Mouse (Mus musculus) liver, embryonic 15.5 days (tissue): ENCODE measurements around the gene Plcd1. TPM values are rescaled to one million over a fixed set of nuclear protein-coding genes. Genes with fewer than 3 reads are reported as not detected.

Source experiments
- ATAC-seq: fragments of 200-750 bp; cut with Nextera tagmentation; 2 replicates; pipeline ENCODE4 v1.8.0; 2017; ENCODE audit warnings: moderate number of reproducible peaks, mild to moderate bottlenecking, moderate library complexity; ENCODE audit not compliant: insufficient read depth
- H3K27ac ChIP-seq: fragments of 300-500 bp; sonication (generic); replicated peaks from 2 replicates; pipeline ENCODE4 v1.5.1; 2015; ENCODE audit warnings: mild to moderate bottlenecking, inconsistent platforms
- H3K27me3 ChIP-seq: fragments of 300-500 bp; sonication (generic); 2 replicates; pipeline ENCODE4 v1.6.1; 2015; ENCODE audit warnings: mild to moderate bottlenecking, inconsistent platforms
- H3K36me3 ChIP-seq: fragments of 300-500 bp; sonication (generic); replicated peaks from 2 replicates; pipeline ENCODE4 v1.6.1; 2015; ENCODE audit warnings: moderate library complexity, mild to moderate bottlenecking, inconsistent platforms
- H3K4me1 ChIP-seq: fragments of 300-500 bp; sonication (generic); replicated peaks from 2 replicates; pipeline ENCODE4 v1.6.1; 2015; ENCODE audit warnings: inconsistent platforms
- H3K4me2 ChIP-seq: fragments of 300-500 bp; sonication (generic); 2 replicates; pipeline ENCODE4 v1.6.1; 2015; ENCODE audit warnings: moderate library complexity, mild to moderate bottlenecking, inconsistent platforms
- H3K4me3 ChIP-seq: fragments of 300-500 bp; sonication (generic); replicated peaks from 2 replicates; pipeline ENCODE4 v1.5.1; 2015; ENCODE audit warnings: mild to moderate bottlenecking, inconsistent platforms
- H3K9ac ChIP-seq: fragments of 300-500 bp; sonication (generic); 2 replicates; pipeline ENCODE4 v1.6.1; 2015; ENCODE audit warnings: moderate library complexity, mild to moderate bottlenecking, inconsistent platforms
- H3K9me3 ChIP-seq: fragments of 300-500 bp; sonication (generic); replicated peaks from 2 replicates; pipeline ENCODE4 v1.6.1; 2016; ENCODE audit warnings: inconsistent platforms
- WGBS: fragments of 180-500 bp; shearing (Covaris S2); methylation state at CpG from one replicate; pipeline ENCODE4 v1.1.7; 2015; ENCODE audit warnings: mixed read lengths; ENCODE audit not compliant: insufficient replicate concordance; 5-methylcytosine and 5-hydroxymethylcytosine counted together
- polyA plus RNA-seq: library from polyadenylated mRNA; unstranded; fragments of >200 nt; fragmentation: Nextera tagmentation; extraction: Ambion mirVana; gene quantifications from 2 replicates; pipeline ENCODE4 v1.2.1, GENCODE M21; 2015

The Plcd1 gene
- polyA plus RNA-seq, 1 experiment from 2014 or later = 1.2 TPM

GRCm38 (mm10) chr9:119109685-119110353 lies 16.5 kb upstream of the Plcd1 start:
- WGBS = 58% methylated on average over 12 of the region's 12 CpGs
- no peak overlapping the region for H3K9ac ChIP-seq
- no peaks in the 10 kb centered on the region for H3K4me1 ChIP-seq
- H3K9me3 ChIP-seq = no peaks in the 10 kb centered on the region
- no peak for ATAC-seq
- H3K27me3 ChIP-seq = no peaks in the 10 kb centered on the region
- no peak overlapping the region for H3K27ac ChIP-seq
- H3K4me2 ChIP-seq = no peak overlapping the region
- H3K36me3 ChIP-seq = no peaks in the 10 kb centered on the region
- H3K4me3 ChIP-seq = no peak overlapping the region

GRCm38 (mm10) chr9:119107566-119107965 lies 14.3 kb upstream of the Plcd1 start:
- Histone ChIP-seq H3K27me3 (peaks cover 18% of the 10 kb centered on the region), H3K27ac (no peak overlapping the region)

GRCm38 (mm10) chr9:119102783-119103113 lies 9.4 kb upstream of the Plcd1 start:
- 2% methylated on average over 19 of the region's 19 CpGs for WGBS
- H3K4me3 ChIP-seq = peak overlapping the region; percentile 59
- peaks cover 23% of the 10 kb centered on the region for H3K27me3 ChIP-seq
- no peaks in the 10 kb centered on the region for H3K36me3 ChIP-seq
- H3K27ac ChIP-seq = no peak overlapping the region
- peak overlapping the region; percentile 75 for H3K4me2 ChIP-seq
- no peaks in the 10 kb centered on the region for H3K9me3 ChIP-seq
- H3K9ac ChIP-seq = no peak overlapping the region
- no peak for ATAC-seq
- no peaks in the 10 kb centered on the region for H3K4me1 ChIP-seq

More at GRCm38 (mm10) chr9:119107566-119107965, 14.3 kb upstream of the Plcd1 start:
- no peak for ATAC-seq
- Histone ChIP-seq H3K4me2 (no peak overlapping the region), H3K9ac (no peak overlapping the region), H3K4me1 (no peaks in the 10 kb centered on the region), H3K4me3 (no peak overlapping the region), H3K36me3 (no peaks in the 10 kb centered on the region), H3K9me3 (no peaks in the 10 kb centered on the region)
- 66% methylated on average over 4 of the region's 4 CpGs for WGBS

- Histone ChIP-seq H3K36me3 (no peaks in the 10 kb centered on the region), H3K27ac (no peak within 1 kb of the TSS), H3K4me3 (peak within 1 kb of the TSS; percentile 59), H3K4me1 (no peaks in the 10 kb centered on the region), H3K9me3 (no peaks in the 10 kb centered on the region), H3K9ac (no peak within 1 kb of the TSS), H3K27me3 (peaks cover 23% of the 10 kb centered on the region), H3K4me2 (peak within 1 kb of the TSS; percentile 75)
- ATAC-seq = peak; percentile 59
- WGBS = 3% methylated on average over 44 of the region's 44 CpGs
These were observed 8.9 kb upstream of the Plcd1 start, which contains the start of gene Dlec1 for GRCm38 (mm10) chr9:119101992-119102782. TSS of gene Dlec1 (plus strand) at chr9:119102478.

- Histone ChIP-seq H3K9ac (no peak overlapping the region), H3K4me1 (no peaks in the 10 kb centered on the region), H3K27me3 (peaks cover 37% of the 10 kb centered on the region), H3K27ac (no peak overlapping the region), H3K9me3 (no peaks in the 10 kb centered on the region), H3K36me3 (no peaks in the 10 kb centered on the region), H3K4me2 (no peak overlapping the region), H3K4me3 (no peak overlapping the region)
- WGBS = 11% methylated on average over 15 of the region's 15 CpGs
- ATAC-seq = no peak
These were observed 7.0 kb upstream of the Plcd1 start for GRCm38 (mm10) chr9:119100177-119100898.

- WGBS = 61% methylated on average over 13 of the region's 13 CpGs
- Histone ChIP-seq H3K36me3 (no peaks in the 10 kb centered on the region), H3K27me3 (peaks cover 70% of the 10 kb centered on the region)
These were observed 1.3 kb upstream of the Plcd1 start for GRCm38 (mm10) chr9:119094462-119095109.

GRCm38 (mm10) chr9:119092473-119093418 lies 556 bp downstream of the Plcd1 start:
- no peak overlapping the region for H3K9ac ChIP-seq
- H3K4me1 ChIP-seq = peaks cover 8% of the 10 kb centered on the region
- H3K36me3 ChIP-seq = no peaks in the 10 kb centered on the region
- no peak for ATAC-seq
- WGBS = 3% methylated on average over 45 of the region's 45 CpGs
- peak overlapping the region; percentile 46 for H3K4me3 ChIP-seq
- H3K27me3 ChIP-seq = peaks cover 83% of the 10 kb centered on the region
- no peaks in the 10 kb centered on the region for H3K9me3 ChIP-seq
- no peak overlapping the region for H3K27ac ChIP-seq
- peak overlapping the region; percentile 61 for H3K4me2 ChIP-seq

More at GRCm38 (mm10) chr9:119094462-119095109, 1.3 kb upstream of the Plcd1 start:
- H3K9ac ChIP-seq = no peak overlapping the region
- H3K4me3 ChIP-seq = no peak overlapping the region
- ATAC-seq = no peak
- no peak overlapping the region for H3K4me2 ChIP-seq
- H3K27ac ChIP-seq = no peak overlapping the region
- H3K9me3 ChIP-seq = no peaks in the 10 kb centered on the region
- no peaks in the 10 kb centered on the region for H3K4me1 ChIP-seq

GRCm38 (mm10) chr9:119091581-119092310 lies 1.6 kb downstream of the Plcd1 start:
- no peak overlapping the region for H3K4me2 ChIP-seq
- H3K9me3 ChIP-seq = no peaks in the 10 kb centered on the region
- H3K27ac ChIP-seq = no peak overlapping the region
- H3K27me3 ChIP-seq = peaks cover 90% of the 10 kb centered on the region
- peaks cover 8% of the 10 kb centered on the region for H3K4me1 ChIP-seq
- H3K9ac ChIP-seq = no peak overlapping the region
- no peak for ATAC-seq
- 50% methylated on average over 12 of the region's 12 CpGs for WGBS
- H3K4me3 ChIP-seq = no peak overlapping the region
- H3K36me3 ChIP-seq = no peaks in the 10 kb centered on the region

GRCm38 (mm10) chr9:119090462-119090861 lies 2.8 kb downstream of the Plcd1 start:
- no peaks in the 10 kb centered on the region for H3K36me3 ChIP-seq
- H3K9me3 ChIP-seq = no peaks in the 10 kb centered on the region
- no peak overlapping the region for H3K4me2 ChIP-seq
- 75% methylated on average over 5 of the region's 5 CpGs for WGBS
- H3K4me3 ChIP-seq = no peak overlapping the region
- no peak overlapping the region for H3K9ac ChIP-seq
- H3K4me1 ChIP-seq = peaks cover 8% of the 10 kb centered on the region
- no peak for ATAC-seq
- peaks cover 88% of the 10 kb centered on the region for H3K27me3 ChIP-seq
- no peak overlapping the region for H3K27ac ChIP-seq
